In the genomic region with DNA sequence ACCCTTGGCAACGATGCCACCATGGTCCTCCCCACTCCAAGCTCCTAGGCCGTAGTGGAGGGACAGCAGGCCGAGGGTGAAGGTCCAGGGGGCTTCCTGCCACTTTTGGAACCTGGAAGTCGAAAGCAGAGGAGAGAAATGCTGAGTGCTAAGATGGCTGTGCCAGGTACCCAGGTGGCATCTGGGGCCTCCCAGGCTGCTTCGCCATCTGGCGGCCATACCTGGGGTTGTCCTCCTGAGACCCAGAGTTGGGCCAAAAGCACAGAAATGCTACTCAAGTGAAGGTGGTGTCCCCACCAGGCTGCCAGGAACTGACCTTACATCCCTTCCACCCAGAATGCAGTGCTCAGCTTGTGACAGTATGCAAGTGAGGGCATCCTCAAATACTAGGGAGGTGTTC, we compare ENCODE assay signal across 10 mouse cellular contexts. TPM values are rescaled to one million over a fixed set of nuclear protein-coding genes. Genes with fewer than 3 reads are reported as not detected.
DNase-seq lines count a peak whose midpoint lies in the region; ATAC-seq lines count a peak whose summit lies in the region.
"Had no signal": no experiment of that assay in that cellular context is flagged by ENCODE, and none has a peak within 500 bp of the region (broad histone marks: within the 10 kb centered on the region; RNA-seq: fewer than 3 reads in every experiment).

No protein-coding gene starts in this region.

- H3K4me2 ChIP-seq in embryonic facial prominence, embryonic 13.5 days, result no peak overlapping the region

- no peak overlapping the region for H3K4me3 ChIP-seq in embryonic facial prominence, embryonic 13.5 days
- H3K4me3 ChIP-seq in embryonic facial prominence, embryonic 10.5 days, result no peak overlapping the region

- H3K27me3 ChIP-seq in embryonic facial prominence, embryonic 13.5 days, result no peaks in the 10 kb centered on the region
- no peaks in the 10 kb centered on the region for H3K27me3 ChIP-seq in embryonic facial prominence, embryonic 10.5 days (replicated peaks; ENCODE audit: low read depth, poor library complexity, severe bottlenecking)

- ATAC-seq in embryonic facial prominence, embryonic 13.5 days (ENCODE audit: insufficient number of reproducible peaks, insufficient read depth, low FRiP score, low TSS enrichment, low read depth), result no peak
- peak; percentile 43; the same call in 1 of the 2 replicates for ATAC-seq in neutrophil, adult 5-6 weeks (ENCODE audit: extremely low read depth, insufficient number of reproducible peaks, low FRiP score, poor library complexity, severe bottlenecking)

- H3K27ac ChIP-seq in embryonic facial prominence, embryonic 13.5 days, result no peak overlapping the region
- H3K27ac ChIP-seq in embryonic facial prominence, embryonic 10.5 days (replicated peaks), result no peak overlapping the region

- H3K9ac ChIP-seq in embryonic facial prominence, embryonic 13.5 days, result 0 out of 2 replicates have a peak overlapping the region, but pooled peaks have one; percentile 1

- H3K36me3 ChIP-seq in embryonic facial prominence, embryonic 13.5 days, result peaks cover 82% of the 10 kb centered on the region
- peaks cover 87% of the 10 kb centered on the region for H3K36me3 ChIP-seq in embryonic facial prominence, embryonic 10.5 days (replicated peaks)

- 89% methylated on average over 6 of the region's 6 CpGs for WGBS in embryonic facial prominence, embryonic 13.5 days
- 85% methylated on average over 6 of the region's 6 CpGs for WGBS in embryonic facial prominence, embryonic 10.5 days

- H3K4me1 ChIP-seq in embryonic facial prominence, embryonic 13.5 days, result peaks cover 15% of the 10 kb centered on the region
- H3K4me1 ChIP-seq in embryonic facial prominence, embryonic 10.5 days, result peaks cover 20% of the 10 kb centered on the region

- intact Hi-C loops in left cerebral cortex, postnatal 36 days (cut with DNase I), result no loop called here

- no peak for DNase-seq in embryonic facial prominence, embryonic 10.5 days (ENCODE audit: low spot score)
- peak; percentile 23 for DNase-seq in ovary, postnatal 36 days (ENCODE audit: low spot score)
- DNase-seq in ovary, adult 18-20 months (ENCODE audit: low spot score), result no peak
- DNase-seq in cerebellum, postnatal 14 days, result peak; percentile 75 to 76
- DNase-seq in adrenal gland, adult 2 months, result no peak
- DNase-seq in left cerebral cortex, postnatal 36 days (ENCODE audit: low spot score in 2 of 2), result no peak
- DNase-seq: gastrocnemius, postnatal 25 days; right cerebral cortex, postnatal 14 days had no signal

- no peaks in the 10 kb centered on the region for H3K9me3 ChIP-seq in embryonic facial prominence, embryonic 13.5 days
- H3K9me3 ChIP-seq in embryonic facial prominence, embryonic 10.5 days, result no peaks in the 10 kb centered on the region

RNA-seq across cellular contexts. Expression of a gene that starts 11.2 kb away (rescaled TPM):
- 2.9 and 5.2 TPM in 2 replicates for polyA plus RNA-seq in embryonic facial prominence, embryonic 13.5 days (2015; fragmentation: Nextera tagmentation; extraction: Ambion mirVana)
- polyA plus RNA-seq in embryonic facial prominence, embryonic 10.5 days (2016; fragmentation: Nextera tagmentation; extraction: Ambion mirVana), result 2.4 and 3.5 TPM in 2 replicates
- not detected in 2 replicates for total RNA-seq in neutrophil, adult 5-6 weeks (2017)
- 1 to 10 TPM; 1.1 to 1.3 TPM for total RNA-seq in adrenal gland, adult 2 months (2021)
- polyA plus RNA-seq in adrenal gland, adult 2 months (2012; rRNA removed), result 0.36 and 1.0 TPM in 2 replicates
- 1 to 10 TPM; 3.7 to 3.9 TPM for total RNA-seq in left cerebral cortex, postnatal 36 days (2021)
- total RNA-seq: gastrocnemius, postnatal 25 days had no signal

RNA-seq across cellular contexts. Expression of a gene that starts 26.0 kb away (rescaled TPM):
- polyA plus RNA-seq in embryonic facial prominence, embryonic 13.5 days (2015; fragmentation: Nextera tagmentation; extraction: Ambion mirVana), result 1.4 and 1.8 TPM in 2 replicates
- polyA plus RNA-seq in embryonic facial prominence, embryonic 10.5 days (2016; fragmentation: Nextera tagmentation; extraction: Ambion mirVana), result 1.5 and 1.8 TPM in 2 replicates
- total RNA-seq in neutrophil, adult 5-6 weeks (2017), result 0.93 and 2.7 TPM in 2 replicates
- under 1 TPM; 0.17 to 0.35 TPM for total RNA-seq in adrenal gland, adult 2 months (2021)
- 0.44 and 0.48 TPM in 2 replicates for polyA plus RNA-seq in adrenal gland, adult 2 months (2012; rRNA removed)
- 1 to 10 TPM; 1.7 to 2.1 TPM for total RNA-seq in left cerebral cortex, postnatal 36 days (2021)
- total RNA-seq: gastrocnemius, postnatal 25 days had no signal

RNA-seq across cellular contexts. Expression of a gene that starts 26.1 kb away (rescaled TPM):
- polyA plus RNA-seq in embryonic facial prominence, embryonic 13.5 days (2015; fragmentation: Nextera tagmentation; extraction: Ambion mirVana), result 28.2 and 30.7 TPM in 2 replicates
- 20.4 and 21.0 TPM in 2 replicates for polyA plus RNA-seq in embryonic facial prominence, embryonic 10.5 days (2016; fragmentation: Nextera tagmentation; extraction: Ambion mirVana)
- 15.7 and 17.7 TPM in 2 replicates for total RNA-seq in neutrophil, adult 5-6 weeks (2017)
- total RNA-seq in adrenal gland, adult 2 months (2021), result 10 to 100 TPM; 28.5 to 39.0 TPM
- polyA plus RNA-seq in adrenal gland, adult 2 months (2012; rRNA removed), result 35.8 and 37.1 TPM in 2 replicates
- 10 to 100 TPM; 51.1 to 53.6 TPM for total RNA-seq in left cerebral cortex, postnatal 36 days (2021)

RNA-seq across cellular contexts. Expression of a gene that starts 48.1 kb away (rescaled TPM):
- polyA plus RNA-seq in embryonic facial prominence, embryonic 13.5 days (2015; fragmentation: Nextera tagmentation; extraction: Ambion mirVana), result 1.6 and 2.0 TPM in 2 replicates
- polyA plus RNA-seq in embryonic facial prominence, embryonic 10.5 days (2016; fragmentation: Nextera tagmentation; extraction: Ambion mirVana), result 0.08 and 0.12 TPM in 2 replicates
- total RNA-seq in neutrophil, adult 5-6 weeks (2017), result 0.61 and 1.3 TPM in 2 replicates
- total RNA-seq in adrenal gland, adult 2 months (2021), result under 1 TPM; 0.23 to 0.31 TPM
- 2.4 and 2.5 TPM in 2 replicates for polyA plus RNA-seq in adrenal gland, adult 2 months (2012; rRNA removed)
- not detected for total RNA-seq in left cerebral cortex, postnatal 36 days (2021)
- total RNA-seq: gastrocnemius, postnatal 25 days had no signal

Comparison
In these comparisons a context has a peak if more than half of its experiments do, and no peak if none do; other contexts are left out.
1. DNase-seq: peak in ovary, postnatal 36 days (single experiment) and cerebellum, postnatal 14 days (2 of 2); none in embryonic facial prominence, embryonic 10.5 days (single experiment), ovary, adult 18-20 months (single experiment), adrenal gland, adult 2 months (single experiment) and left cerebral cortex, postnatal 36 days (0 of 2).